Mouse (Mus musculus): ENCODE results near the gene Glis2. TPM values are rescaled to one million over a fixed set of nuclear protein-coding genes. Genes with fewer than 3 reads are reported as not detected.

Gene Glis2
- polyA plus RNA-seq, 1 experiment from 2014 or later: 12.1 TPM

GRCm38 (mm10) chr16:4599616-4600015, 5.1 kb downstream of the Glis2 start:
- H3K4me3 ChIP-seq (replicated peaks; ENCODE audit: low read length): no peak overlapping the region
- 86% methylated on average over 3 of the region's 3 CpGs for WGBS
- no peak overlapping the region for H3K9ac ChIP-seq (replicated peaks; ENCODE audit: low read depth, low read length)
- H3K9me3 ChIP-seq (ENCODE audit: control insufficient read depth, low read length): no peaks in the 10 kb centered on the region
- H3K4me1 ChIP-seq (replicated peaks; ENCODE audit: control insufficient read depth, insufficient read depth, low read length): peaks cover 45% of the 10 kb centered on the region
- H3K27ac ChIP-seq (ENCODE audit: low read length): no peak overlapping the region
- ATAC-seq: no peak
- no peaks in the 10 kb centered on the region for H3K27me3 ChIP-seq (replicated peaks; ENCODE audit: control insufficient read depth, insufficient read depth, low read length)
- H3K36me3 ChIP-seq (ENCODE audit: control insufficient read depth, insufficient read depth): no peaks in the 10 kb centered on the region
- no peak overlapping the region for H3K4me2 ChIP-seq (ENCODE audit: low read length)

- H3K9me3 ChIP-seq (ENCODE audit: control insufficient read depth, low read length): no peaks in the 10 kb centered on the region
- WGBS: 84% methylated on average over 9 of the region's 9 CpGs
- no peak overlapping the region for H3K9ac ChIP-seq (replicated peaks; ENCODE audit: low read depth, low read length)
- ATAC-seq: no peak
- H3K4me2 ChIP-seq (ENCODE audit: low read length): no peak overlapping the region
- no peak overlapping the region for H3K4me3 ChIP-seq (replicated peaks; ENCODE audit: low read length)
- H3K27ac ChIP-seq (ENCODE audit: low read length): no peak overlapping the region
- H3K36me3 ChIP-seq (ENCODE audit: control insufficient read depth, insufficient read depth): no peaks in the 10 kb centered on the region
- H3K27me3 ChIP-seq (replicated peaks; ENCODE audit: control insufficient read depth, insufficient read depth, low read length): no peaks in the 10 kb centered on the region
- peaks cover 40% of the 10 kb centered on the region for H3K4me1 ChIP-seq (replicated peaks; ENCODE audit: control insufficient read depth, insufficient read depth, low read length)
Measured at GRCm38 (mm10) chr16:4600701-4601310, 6.3 kb downstream of the Glis2 start.

GRCm38 (mm10) chr16:4602189-4602588, 7.7 kb downstream of the Glis2 start:
- no peak overlapping the region for H3K27ac ChIP-seq (ENCODE audit: low read length)
- H3K9me3 ChIP-seq (ENCODE audit: control insufficient read depth, low read length): no peaks in the 10 kb centered on the region
- H3K4me1 ChIP-seq (replicated peaks; ENCODE audit: control insufficient read depth, insufficient read depth, low read length): peaks cover 36% of the 10 kb centered on the region
- no peak overlapping the region for H3K4me3 ChIP-seq (replicated peaks; ENCODE audit: low read length)
- ATAC-seq: no peak
- no peak overlapping the region for H3K9ac ChIP-seq (replicated peaks; ENCODE audit: low read depth, low read length)
- WGBS: 25% methylated on average over 3 of the region's 3 CpGs
- H3K36me3 ChIP-seq (ENCODE audit: control insufficient read depth, insufficient read depth): no peaks in the 10 kb centered on the region
- H3K27me3 ChIP-seq (replicated peaks; ENCODE audit: control insufficient read depth, insufficient read depth, low read length): no peaks in the 10 kb centered on the region
- no peak overlapping the region for H3K4me2 ChIP-seq (ENCODE audit: low read length)

- Histone ChIP-seq H3K9me3 (ENCODE audit: control insufficient read depth, low read length) (no peaks in the 10 kb centered on the region), H3K27me3 (replicated peaks; ENCODE audit: control insufficient read depth, insufficient read depth, low read length) (no peaks in the 10 kb centered on the region), H3K9ac (replicated peaks; ENCODE audit: low read depth, low read length) (no peak overlapping the region), H3K4me2 (ENCODE audit: low read length) (no peak overlapping the region), H3K4me1 (replicated peaks; ENCODE audit: control insufficient read depth, insufficient read depth, low read length) (peaks cover 31% of the 10 kb centered on the region), H3K4me3 (replicated peaks; ENCODE audit: low read length) (no peak overlapping the region), H3K36me3 (ENCODE audit: control insufficient read depth, insufficient read depth) (no peaks in the 10 kb centered on the region), H3K27ac (ENCODE audit: low read length) (no peak overlapping the region)
- no peak for ATAC-seq
- 33% methylated on average over 7 of the region's 7 CpGs for WGBS
Measured at GRCm38 (mm10) chr16:4602766-4603452, 8.4 kb downstream of the Glis2 start.

- Histone ChIP-seq H3K4me1 (replicated peaks; ENCODE audit: control insufficient read depth, insufficient read depth, low read length) (peaks cover 28% of the 10 kb centered on the region), H3K9me3 (ENCODE audit: control insufficient read depth, low read length) (no peaks in the 10 kb centered on the region), H3K9ac (replicated peaks; ENCODE audit: low read depth, low read length) (no peak overlapping the region), H3K27me3 (replicated peaks; ENCODE audit: control insufficient read depth, insufficient read depth, low read length) (no peaks in the 10 kb centered on the region), H3K4me2 (ENCODE audit: low read length) (no peak overlapping the region), H3K36me3 (ENCODE audit: control insufficient read depth, insufficient read depth) (no peaks in the 10 kb centered on the region), H3K27ac (ENCODE audit: low read length) (no peak overlapping the region), H3K4me3 (replicated peaks; ENCODE audit: low read length) (no peak overlapping the region)
- no peak for ATAC-seq
- WGBS: 88% methylated on average over 1 of the region's 1 CpGs
Measured at GRCm38 (mm10) chr16:4603453-4603837, 8.9 kb downstream of the Glis2 start.

GRCm38 (mm10) chr16:4604293-4604837, 9.9 kb downstream of the Glis2 start:
- 73% methylated on average over 11 of the region's 11 CpGs for whole genome bisulfite sequencing
- Histone ChIP-seq H3K4me3 (replicated peaks; ENCODE audit: low read length) (no peak overlapping the region), H3K27ac (ENCODE audit: low read length) (no peak overlapping the region), H3K9me3 (ENCODE audit: control insufficient read depth, low read length) (no peaks in the 10 kb centered on the region), H3K4me2 (ENCODE audit: low read length) (no peak overlapping the region), H3K27me3 (replicated peaks; ENCODE audit: control insufficient read depth, insufficient read depth, low read length) (no peaks in the 10 kb centered on the region), H3K36me3 (ENCODE audit: control insufficient read depth, insufficient read depth) (no peaks in the 10 kb centered on the region), H3K4me1 (replicated peaks; ENCODE audit: control insufficient read depth, insufficient read depth, low read length) (peaks cover 19% of the 10 kb centered on the region), H3K9ac (replicated peaks; ENCODE audit: low read depth, low read length) (no peak overlapping the region)
- ATAC-seq: no peak

GRCm38 (mm10) chr16:4605514-4606131, 11.1 kb downstream of the Glis2 start:
- Histone ChIP-seq H3K27me3 (replicated peaks; ENCODE audit: control insufficient read depth, insufficient read depth, low read length) (no peaks in the 10 kb centered on the region), H3K4me3 (replicated peaks; ENCODE audit: low read length) (no peak overlapping the region), H3K9me3 (ENCODE audit: control insufficient read depth, low read length) (no peaks in the 10 kb centered on the region), H3K4me2 (ENCODE audit: low read length) (no peak overlapping the region), H3K36me3 (ENCODE audit: control insufficient read depth, insufficient read depth) (no peaks in the 10 kb centered on the region), H3K4me1 (replicated peaks; ENCODE audit: control insufficient read depth, insufficient read depth, low read length) (peaks cover 19% of the 10 kb centered on the region), H3K9ac (replicated peaks; ENCODE audit: low read depth, low read length) (no peak overlapping the region), H3K27ac (ENCODE audit: low read length) (no peak overlapping the region)
- ATAC-seq: no peak
- 39% methylated on average over 13 of the region's 13 CpGs for WGBS

GRCm38 (mm10) chr16:4606431-4607084, 12.0 kb downstream of the Glis2 start:
- no peaks in the 10 kb centered on the region for H3K27me3 ChIP-seq (replicated peaks; ENCODE audit: control insufficient read depth, insufficient read depth, low read length)
- H3K36me3 ChIP-seq (ENCODE audit: control insufficient read depth, insufficient read depth): 0 out of 2 replicates have a peak, but pooled peaks cover 2% of the 10 kb centered on the region
- H3K9ac ChIP-seq (replicated peaks; ENCODE audit: low read depth, low read length): no peak overlapping the region
- H3K4me1 ChIP-seq (replicated peaks; ENCODE audit: control insufficient read depth, insufficient read depth, low read length): peaks cover 19% of the 10 kb centered on the region
- no peaks in the 10 kb centered on the region for H3K9me3 ChIP-seq (ENCODE audit: control insufficient read depth, low read length)
- ATAC-seq: 0 out of 2 replicates have a peak, but pooled peaks have one; percentile 10
- no peak overlapping the region for H3K27ac ChIP-seq (ENCODE audit: low read length)
- no peak overlapping the region for H3K4me2 ChIP-seq (ENCODE audit: low read length)
- WGBS: 48% methylated on average over 5 of the region's 5 CpGs
- no peak overlapping the region for H3K4me3 ChIP-seq (replicated peaks; ENCODE audit: low read length)
